Mouse (Mus musculus) spleen, postnatal 36 days (tissue): ENCODE measurements around the gene Tet3.

Experiments used
- DNase-seq, 2 experiments: peaks; one replicate each; pipeline ENCODE4 v3.0.0; 2022; ENCODE audit warnings: low spot score in 2 of 2, mixed read lengths in 1 of 2

Gene Tet3

DNA sequence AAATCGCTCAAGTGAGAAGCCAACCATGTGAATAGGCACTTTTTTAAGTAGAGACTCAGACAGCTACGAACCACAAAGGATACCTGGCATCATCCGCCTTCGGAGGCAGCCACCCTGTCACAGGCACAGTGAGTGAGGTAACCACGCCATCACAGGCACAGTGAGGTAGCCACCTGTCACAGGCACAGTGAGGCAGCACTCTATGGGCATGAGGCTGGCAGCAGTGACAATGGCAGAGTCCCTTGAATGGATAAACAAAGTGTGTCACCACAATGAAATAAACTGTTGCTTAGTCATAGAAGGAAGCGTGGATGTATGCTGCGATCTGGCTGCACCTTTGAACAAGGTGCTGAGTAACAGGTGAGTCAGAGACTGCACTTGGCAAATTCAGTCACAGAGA is 19.7 kb upstream of the Tet3 start:
- no peak for DNase-seq

GRCm38 (mm10) chr6:83478217-83478616 is 19.3 kb upstream of the Tet3 start:
- no peak for DNase-seq

GRCm38 (mm10) chr6:83475431-83475830 is 16.5 kb upstream of the Tet3 start:
- no peak for DNase-seq

GRCm38 (mm10) chr6:83473240-83473639 is 14.4 kb upstream of the Tet3 start:
- no peak for DNase-seq

- no peak for DNase-seq
Observed at GRCm38 (mm10) chr6:83471739-83472138, 12.9 kb upstream of the Tet3 start.

DNA sequence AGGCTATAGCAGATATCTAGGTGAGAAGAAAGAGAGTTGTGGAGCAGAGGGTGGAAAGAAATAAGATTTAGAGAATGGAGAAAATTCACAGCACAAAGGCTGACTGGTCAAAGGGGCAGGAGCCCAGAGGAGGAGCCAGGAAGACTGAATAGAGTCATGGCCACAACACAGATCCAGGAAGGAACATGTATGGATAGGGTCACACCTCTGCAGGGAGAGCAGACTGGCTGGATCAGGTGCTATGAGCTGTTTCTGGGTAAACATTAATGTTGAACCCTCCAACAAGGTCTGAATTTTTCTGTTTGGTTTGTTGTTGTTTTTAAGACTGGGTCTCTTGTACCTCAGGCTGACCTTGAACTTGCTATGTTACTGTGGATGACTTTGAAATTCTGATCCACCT is 5.1 kb upstream of the Tet3 start:
- DNase-seq, result no peak

DNA sequence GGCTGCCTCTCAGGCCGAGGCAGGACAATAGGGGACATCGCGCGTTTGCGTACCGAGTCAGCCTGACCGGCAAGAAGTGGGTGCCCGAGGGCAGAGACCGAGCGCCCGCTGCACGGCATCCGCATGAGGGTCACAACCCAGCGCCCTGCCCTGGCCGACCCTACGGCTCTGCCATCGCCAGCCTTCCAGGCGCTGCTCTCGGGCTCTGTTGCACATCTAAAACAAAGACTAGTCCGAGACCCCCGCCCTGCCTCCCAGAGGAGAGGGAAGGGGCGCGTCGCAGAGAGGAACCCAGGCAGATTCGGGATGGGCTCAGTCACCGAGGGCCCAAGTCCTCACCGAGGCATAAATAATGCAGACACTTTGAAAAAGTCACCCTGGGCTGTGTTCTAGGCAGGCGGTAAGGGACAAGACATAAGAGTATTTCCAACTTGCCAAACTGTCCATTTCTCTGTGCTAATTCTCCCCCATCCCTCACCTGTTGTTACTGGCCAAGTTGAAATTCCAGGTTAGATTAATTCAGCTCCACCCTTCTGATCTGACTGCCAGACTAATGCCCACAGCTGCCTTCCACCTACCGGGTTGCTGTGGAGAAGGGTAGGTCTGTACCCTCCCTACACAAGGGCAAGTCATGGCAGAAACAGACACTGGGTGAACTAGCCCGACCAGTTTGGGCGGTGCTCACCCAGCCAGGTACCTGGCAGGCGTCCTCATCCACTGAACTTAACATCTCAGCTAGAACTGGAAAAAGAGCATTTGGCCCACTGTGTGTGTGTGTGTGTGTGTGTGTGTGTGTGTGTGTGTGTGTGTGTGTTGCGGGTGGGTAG is 1.7 kb downstream of the Tet3 start:
- no peak for DNase-seq

DNA sequence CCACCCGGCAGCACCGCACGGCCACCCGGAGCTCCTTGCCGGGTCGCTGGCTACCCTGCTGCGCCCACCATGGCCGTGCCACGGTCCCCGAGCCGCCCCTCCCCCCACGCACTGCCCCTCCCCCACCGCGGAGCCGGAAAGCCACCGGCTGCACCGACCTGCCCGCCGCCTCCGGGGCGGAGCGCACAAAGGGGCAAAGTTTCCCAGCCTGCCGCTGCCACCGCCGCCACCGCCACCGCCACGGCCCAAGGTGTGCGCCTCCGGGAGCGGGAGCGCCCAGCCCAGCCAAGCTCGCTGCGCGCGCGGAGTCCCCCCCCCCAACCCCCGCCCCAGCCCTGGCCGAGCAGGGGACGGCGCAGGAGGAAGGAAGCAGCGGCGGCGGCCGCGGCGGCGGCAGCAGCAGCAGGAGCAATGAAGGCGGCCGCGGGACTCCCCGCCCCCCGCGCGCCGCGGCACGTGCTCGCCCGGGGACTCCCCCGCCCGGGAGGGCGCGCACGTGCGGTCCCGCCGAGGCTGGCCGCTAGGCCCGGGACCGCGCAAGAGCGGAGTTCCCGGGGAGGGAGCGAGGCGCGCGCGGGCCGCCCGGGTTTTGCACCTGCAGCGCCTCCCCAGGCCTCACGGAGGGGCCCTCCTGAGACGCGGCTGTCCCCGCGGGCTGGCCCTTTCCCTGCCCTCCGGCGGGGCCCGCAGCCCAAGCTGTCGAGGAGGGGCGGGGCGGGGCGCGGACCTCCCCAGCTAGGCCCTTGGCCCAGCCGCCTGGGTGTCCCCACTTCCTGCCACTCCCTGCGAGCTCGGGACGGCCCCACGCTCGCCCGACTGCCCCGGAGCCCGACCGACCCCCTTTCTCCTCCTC is 2.5 kb downstream of the Tet3 start:
- peak; percentile 88 to 89 for DNase-seq

GRCm38 (mm10) chr6:83455328-83456130 is 3.4 kb downstream of the Tet3 start:
- DNase-seq, result peak in 1 of 2 experiments; percentile 52

DNA sequence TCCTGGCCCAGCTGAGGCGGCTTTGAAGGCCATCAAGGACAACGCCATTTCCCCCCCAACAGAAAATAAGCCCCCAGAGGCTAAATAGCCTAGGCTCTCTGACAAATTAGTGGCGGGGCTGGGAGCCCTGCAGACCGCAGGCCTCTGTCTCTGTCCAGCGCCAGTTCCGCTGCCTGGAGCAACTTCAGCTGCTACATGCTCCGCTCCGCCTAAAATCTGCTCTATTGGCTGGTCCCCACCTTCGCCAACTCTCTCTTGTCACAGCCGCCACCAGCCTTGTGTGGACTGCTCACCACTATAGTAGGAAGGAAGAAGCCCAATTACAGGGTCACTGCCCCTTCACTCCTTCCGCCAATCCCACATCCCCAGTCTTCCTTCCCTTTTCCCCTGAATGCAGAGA is 5.2 kb downstream of the Tet3 start:
- DNase-seq, result no peak

GRCm38 (mm10) chr6:83450451-83451303 is 8.2 kb downstream of the Tet3 start:
- no peak for DNase-seq

DNA sequence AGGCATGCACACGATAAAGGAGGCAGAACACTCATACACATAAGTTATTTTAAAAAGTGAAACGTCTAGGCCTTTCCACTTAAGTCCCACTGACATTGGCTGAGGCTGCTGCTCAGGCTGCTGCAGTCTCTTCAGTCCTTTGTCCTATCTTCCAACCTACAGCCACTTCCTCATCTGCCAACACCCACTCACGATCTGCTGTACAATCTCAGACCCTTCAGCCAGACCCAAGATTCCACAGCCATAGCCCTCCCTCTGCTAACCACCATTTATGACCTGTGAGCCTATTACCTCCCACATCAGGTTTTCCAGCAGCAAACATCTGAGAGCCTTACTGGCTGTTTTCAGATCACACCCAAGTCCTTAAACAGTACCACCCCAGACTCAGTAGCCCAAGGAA is 9.4 kb downstream of the Tet3 start:
- no peak for DNase-seq

DNA sequence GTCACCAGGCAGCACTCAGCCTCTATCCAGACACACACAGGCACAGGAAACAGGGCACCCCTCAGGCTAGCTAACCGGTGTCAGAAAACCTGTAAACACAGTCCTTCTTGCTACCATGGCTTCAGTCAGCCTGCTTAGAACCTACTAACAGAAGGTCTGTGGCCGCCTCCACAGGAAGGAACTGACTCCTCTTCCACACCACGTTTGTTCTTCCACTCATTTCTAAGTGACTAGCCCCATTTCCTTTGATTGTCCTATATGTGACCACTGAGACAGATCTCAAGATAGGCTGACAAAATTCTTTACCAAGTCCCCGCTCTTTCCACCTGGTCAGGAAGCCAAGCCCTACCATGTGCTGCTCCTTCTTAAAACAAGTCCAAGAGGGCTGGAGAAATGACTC is 10.0 kb downstream of the Tet3 start:
- no peak for DNase-seq

GRCm38 (mm10) chr6:83447031-83447430 is 11.9 kb downstream of the Tet3 start:
- DNase-seq, result no peak

- no peak for DNase-seq
Observed at GRCm38 (mm10) chr6:83445796-83446195, 13.1 kb downstream of the Tet3 start.

DNA sequence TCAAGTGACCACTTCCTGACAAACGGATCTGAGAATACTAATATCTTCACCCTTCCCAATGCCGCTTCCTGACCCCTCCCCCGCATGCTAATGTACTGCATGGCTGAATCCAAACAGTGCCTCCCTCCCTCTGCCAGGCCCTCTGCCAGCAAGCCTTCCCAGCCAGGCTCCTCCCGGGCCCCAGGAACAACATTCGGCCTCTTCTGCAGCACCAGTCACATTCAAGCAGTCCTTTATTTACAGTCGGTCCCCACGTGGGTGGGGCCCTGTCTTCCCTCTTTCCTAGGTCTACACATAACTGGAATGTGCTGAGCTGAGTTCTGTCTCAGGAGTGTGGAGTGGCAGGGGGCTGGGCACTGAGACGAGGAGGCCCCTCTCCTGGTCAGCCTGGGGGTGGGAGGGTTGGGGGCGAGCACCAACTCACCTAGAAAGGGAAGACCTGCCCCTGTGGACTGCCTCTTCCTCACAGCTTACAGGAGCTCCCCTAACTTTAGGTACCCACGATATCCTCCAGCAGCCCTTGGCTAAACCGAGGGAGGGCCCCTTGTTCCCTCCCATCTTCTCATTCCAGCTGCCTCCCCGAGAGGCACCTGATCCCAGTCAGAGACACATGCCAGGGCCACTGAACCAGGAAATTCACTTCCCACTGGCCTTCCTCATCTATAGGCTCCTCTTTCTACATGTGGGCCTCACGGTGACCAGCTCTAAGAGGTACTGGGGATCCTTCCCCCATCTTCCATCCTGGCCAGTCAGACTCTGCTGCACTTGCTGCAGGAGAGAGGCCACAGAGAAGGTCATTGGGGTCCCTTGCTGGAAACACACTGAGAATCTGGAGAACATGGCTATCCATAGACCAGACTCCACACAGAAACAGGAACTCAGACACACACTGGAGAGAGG is 15.2 kb downstream of the Tet3 start:
- peak in 1 of 2 experiments; percentile 28 for DNase-seq

- DNase-seq, result no peak
Observed at GRCm38 (mm10) chr6:83442639-83443038, 16.2 kb downstream of the Tet3 start.

- peak; percentile 79 to 80 for DNase-seq
Observed at GRCm38 (mm10) chr6:83441259-83442061, 17.4 kb downstream of the Tet3 start.
